Mouse (Mus musculus): ENCODE results near the gene Duxbl2. TPM values are rescaled to one million over a fixed set of nuclear protein-coding genes. Genes with fewer than 3 reads are reported as not detected.
"Not testable (repeated sequence)": the region's sequence is repeated elsewhere in the genome, so short reads cannot be mapped to it uniquely, and the experiment has no call there.

Duxbl2 gene
- polyA plus RNA-seq, 1 experiment: 0.22 TPM

DNA sequence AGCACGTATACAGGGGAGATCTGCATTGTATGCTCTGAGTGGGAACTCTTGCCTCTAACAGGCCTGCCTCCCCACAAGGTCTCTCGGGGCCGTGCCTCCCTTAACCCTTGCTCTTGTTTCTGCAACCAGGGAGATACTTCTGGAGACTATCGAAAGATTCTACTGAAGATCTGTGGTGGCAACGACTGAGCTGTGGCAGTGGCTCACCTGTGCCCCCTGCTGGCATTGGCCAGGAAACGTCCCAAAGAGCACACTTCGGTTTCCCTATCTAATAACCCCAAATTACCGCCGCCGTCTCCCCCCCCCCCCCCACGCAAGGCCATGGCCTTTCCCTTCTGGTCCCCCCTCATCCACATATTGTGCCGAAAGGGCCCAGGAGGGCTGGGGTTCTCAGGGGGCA lies 47.1 kb downstream of the Duxbl2 start:
- H3K27me3 ChIP-seq (ENCODE audit: control insufficient read depth, insufficient read depth, low read length); DNase-seq; H3K4me3 ChIP-seq (ENCODE audit: control insufficient read depth, insufficient read depth, low read length); H3K27ac ChIP-seq (ENCODE audit: control insufficient read depth, insufficient read depth, low read length); H3K4me1 ChIP-seq (replicated peaks; ENCODE audit: control insufficient read depth, insufficient read depth, low read length); H3K36me3 ChIP-seq (ENCODE audit: control insufficient read depth, insufficient read depth, low read length): not testable (repeated sequence)
- WGBS: no CpG with 5 or more reads among the region's 12 CpGs

GRCm38 (mm10) chr14:26173955-26174354 lies 55.8 kb downstream of the Duxbl2 start:
- not testable (repeated sequence) for H3K27ac ChIP-seq (ENCODE audit: control insufficient read depth, insufficient read depth, low read length); H3K36me3 ChIP-seq (ENCODE audit: control insufficient read depth, insufficient read depth, low read length); H3K4me1 ChIP-seq (replicated peaks; ENCODE audit: control insufficient read depth, insufficient read depth, low read length); DNase-seq; H3K27me3 ChIP-seq (ENCODE audit: control insufficient read depth, insufficient read depth, low read length); H3K4me3 ChIP-seq (ENCODE audit: control insufficient read depth, insufficient read depth, low read length)
- no CpG with 5 or more reads among the region's 3 CpGs for WGBS

DNA sequence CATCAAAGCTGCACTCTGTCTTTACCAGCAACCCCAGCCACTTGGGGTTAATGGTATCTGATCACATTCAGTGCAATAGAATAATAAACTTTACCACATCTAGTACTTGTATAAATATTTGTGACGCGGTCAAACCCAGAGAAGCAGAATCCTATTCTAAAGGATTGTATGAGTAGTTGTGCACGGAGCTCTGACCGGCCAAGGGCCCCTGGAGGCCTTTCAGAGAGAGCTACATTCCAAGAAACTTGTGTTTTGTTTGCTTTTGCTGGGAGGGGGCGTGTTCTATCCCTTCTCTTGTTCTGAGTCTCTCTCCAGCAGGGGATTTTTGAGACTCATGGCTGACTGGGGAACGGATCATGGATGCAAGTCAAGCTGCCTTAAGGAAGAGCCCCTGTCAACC lies 56.9 kb downstream of the Duxbl2 start:
- WGBS: no CpG with 5 or more reads among the region's 6 CpGs
- H3K27me3 ChIP-seq (ENCODE audit: control insufficient read depth, insufficient read depth, low read length); H3K4me3 ChIP-seq (ENCODE audit: control insufficient read depth, insufficient read depth, low read length); H3K36me3 ChIP-seq (ENCODE audit: control insufficient read depth, insufficient read depth, low read length); H3K4me1 ChIP-seq (replicated peaks; ENCODE audit: control insufficient read depth, insufficient read depth, low read length); DNase-seq; H3K27ac ChIP-seq (ENCODE audit: control insufficient read depth, insufficient read depth, low read length): not testable (repeated sequence)

Other genes starting within 250 kb of the Duxbl2 start
- 1.3 TPM in 1 of 2 replicates, not detected in the other for gene Plac9a, start 215.2 kb upstream of the Duxbl2 start, polyA plus RNA-seq (2012; rRNA removed)
- 2.4 and 3.5 TPM in 2 replicates for gene Tmem254a, start 190.7 kb upstream of the Duxbl2 start, polyA plus RNA-seq (2012; rRNA removed)
- gene Cphx1, start 180.0 kb upstream of the Duxbl2 start, polyA plus RNA-seq (2012; rRNA removed): not detected in 2 replicates
- 0.54 and 0.82 TPM in 2 replicates for gene Duxbl1, start 139.8 kb upstream of the Duxbl2 start, polyA plus RNA-seq (2012; rRNA removed)
- gene Gm9780, start 75.6 kb upstream of the Duxbl2 start, polyA plus RNA-seq (2012; rRNA removed): 49.9 and 59.0 TPM in 2 replicates
- gene Tmem254c, start 51.0 kb upstream of the Duxbl2 start, polyA plus RNA-seq (2012; rRNA removed): 19.0 and 27.1 TPM in 2 replicates
- not detected in 2 replicates for gene Cphx2, start 36.8 kb upstream of the Duxbl2 start, polyA plus RNA-seq (2012; rRNA removed)
- gene Cphx3, start 36.1 kb upstream of the Duxbl2 start, polyA plus RNA-seq (2012; rRNA removed): not detected in 2 replicates
- gene Plac9b, start 64.1 kb downstream of the Duxbl2 start, polyA plus RNA-seq (2012; rRNA removed): 4.3 and 12.3 TPM in 2 replicates
- gene Tmem254b, start 88.7 kb downstream of the Duxbl2 start, polyA plus RNA-seq (2012; rRNA removed): 19.6 and 20.7 TPM in 2 replicates
- gene Duxbl3, start 139.6 kb downstream of the Duxbl2 start, polyA plus RNA-seq (2012; rRNA removed): 0.51 and 0.75 TPM in 2 replicates